Mouse (Mus musculus) intestine, postnatal 0 days (tissue): Measurements from ENCODE around the gene Ptpn6. TPM values are rescaled to one million over a fixed set of nuclear protein-coding genes. Genes with fewer than 3 reads are reported as not detected.

Experiments
- ATAC-seq: fragments of 200-750 bp; cut with Nextera tagmentation; 2 replicates; pipeline ENCODE4 v1.8.0; 2017; ENCODE audit warnings: mild to moderate bottlenecking, moderate TSS enrichment, moderate library complexity
- H3K27ac ChIP-seq: fragments of 300-500 bp; sonication (generic); 2 replicates; pipeline ENCODE4 v1.5.1; 2014; ENCODE audit warnings: mild to moderate bottlenecking, low read depth, low read length, moderate library complexity
- H3K27me3 ChIP-seq: fragments of 300-500 bp; sonication (generic); replicated peaks from 2 replicates; pipeline ENCODE4 v1.6.1; 2014; ENCODE audit warnings: low read length, mixed read lengths; ENCODE audit not compliant: control insufficient read depth, insufficient read depth
- H3K36me3 ChIP-seq: fragments of 300-500 bp; sonication (generic); 2 replicates; pipeline ENCODE4 v1.6.1; 2014; ENCODE audit warnings: mild to moderate bottlenecking, moderate library complexity; ENCODE audit not compliant: control insufficient read depth, insufficient read depth
- H3K4me1 ChIP-seq: fragments of 300-500 bp; sonication (generic); replicated peaks from 2 replicates; pipeline ENCODE4 v1.6.1; 2014; ENCODE audit warnings: antibody characterized with exemption, low read length, mixed read lengths; ENCODE audit not compliant: control insufficient read depth, insufficient read depth
- H3K4me2 ChIP-seq: fragments of 300-500 bp; sonication (generic); replicated peaks from 2 replicates; pipeline ENCODE4 v1.6.1; 2014; ENCODE audit warnings: low read depth, mild to moderate bottlenecking, moderate library complexity
- H3K4me3 ChIP-seq: fragments of 300-500 bp; sonication (generic); 2 replicates; pipeline ENCODE4 v1.5.1; 2014; ENCODE audit warnings: low read depth, low read length
- H3K9ac ChIP-seq: fragments of 300-500 bp; sonication (generic); 2 replicates; pipeline ENCODE4 v1.6.1; 2014; ENCODE audit warnings: mild to moderate bottlenecking, low read depth, low read length
- H3K9me3 ChIP-seq: fragments of 300-500 bp; sonication (generic); 2 replicates; pipeline ENCODE4 v1.6.1; 2016; ENCODE audit warnings: mixed run types; ENCODE audit not compliant: control insufficient read depth
- CTCF ChIP-seq: sonication (generic); IDR thresholded peaks from 2 replicates; pipeline ENCODE4 v1.5.1; 2016; ENCODE audit warnings: low read depth, mild to moderate bottlenecking, control low read depth, antibody characterized with exemption, moderate library complexity
- WGBS: fragments of 180-500 bp; shearing (Covaris S2); extraction: QIAGEN DNeasy Blood & Tissue Kit; methylation state at CpG from one replicate; pipeline ENCODE4 v1.1.7; 2014; 5-methylcytosine and 5-hydroxymethylcytosine counted together
- polyA plus RNA-seq: library from polyadenylated mRNA; unstranded; fragments of >200 nt; fragmentation: Nextera tagmentation; extraction: Ambion mirVana; gene quantifications from 2 replicates; pipeline ENCODE4 v1.2.1, GENCODE M21; 2015

Gene Ptpn6
- polyA plus RNA-seq, 1 experiment from 2014 or later = 17.4 TPM

DNA sequence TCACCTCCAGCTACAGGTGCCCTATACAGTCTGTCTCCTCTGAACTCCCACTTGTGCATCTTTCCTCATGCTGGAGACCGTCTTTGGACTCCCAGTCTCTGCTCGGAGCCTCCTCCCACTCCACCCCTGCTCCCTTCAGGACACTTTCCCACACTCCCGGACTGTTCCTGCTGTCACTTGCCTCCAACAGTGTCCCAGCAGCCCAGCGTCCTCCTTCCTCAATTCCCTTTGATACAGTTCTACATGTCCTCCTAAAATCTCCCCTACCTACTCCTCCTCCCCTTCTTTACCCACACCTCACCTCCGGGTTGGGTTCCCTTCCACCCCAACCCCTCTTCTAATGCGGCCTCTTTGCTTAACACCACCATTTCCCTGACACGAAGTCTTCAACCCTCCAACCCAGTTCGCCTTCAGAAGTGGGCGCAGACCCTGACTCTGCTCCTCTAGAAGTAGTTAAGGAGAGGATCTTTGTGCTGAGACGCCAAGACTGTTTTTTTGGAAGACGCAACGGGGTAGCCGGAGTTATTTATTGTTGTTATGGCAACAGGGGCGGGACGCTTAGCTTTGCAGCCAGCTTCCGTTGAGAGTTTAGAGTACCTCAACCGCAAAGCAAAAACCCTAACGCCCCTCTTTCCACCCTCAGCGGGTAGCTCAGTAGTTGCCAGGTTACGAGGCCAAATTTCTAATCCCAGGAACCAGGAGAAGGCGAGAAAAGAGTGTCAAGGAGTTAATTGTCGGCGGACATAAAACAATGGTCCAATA, 40.9 kb upstream of the Ptpn6 start, which contains the start of gene Lrrc23:
TSS of gene Lrrc23 (minus strand) at position 506 of the 762 bp plus-strand sequence.
- peak within 1 kb of the TSS; percentile 26; the same call in 1 of the 2 replicates for H3K9ac ChIP-seq
- peak within 1 kb of the TSS; percentile 22 for H3K4me3 ChIP-seq
- TF ChIP-seq CTCF = no peak
- ATAC-seq = no peak
- peak within 1 kb of the TSS; percentile 56 for H3K4me2 ChIP-seq
- H3K27me3 ChIP-seq = peaks cover 12% of the 10 kb centered on the region; the same call in 1 of the 2 replicates
- H3K9me3 ChIP-seq = no peaks in the 10 kb centered on the region
- no peaks in the 10 kb centered on the region for H3K4me1 ChIP-seq
- H3K36me3 ChIP-seq = no peaks in the 10 kb centered on the region
- 4% methylated on average over 23 of the region's 23 CpGs for WGBS
- no peak within 1 kb of the TSS for H3K27ac ChIP-seq

DNA sequence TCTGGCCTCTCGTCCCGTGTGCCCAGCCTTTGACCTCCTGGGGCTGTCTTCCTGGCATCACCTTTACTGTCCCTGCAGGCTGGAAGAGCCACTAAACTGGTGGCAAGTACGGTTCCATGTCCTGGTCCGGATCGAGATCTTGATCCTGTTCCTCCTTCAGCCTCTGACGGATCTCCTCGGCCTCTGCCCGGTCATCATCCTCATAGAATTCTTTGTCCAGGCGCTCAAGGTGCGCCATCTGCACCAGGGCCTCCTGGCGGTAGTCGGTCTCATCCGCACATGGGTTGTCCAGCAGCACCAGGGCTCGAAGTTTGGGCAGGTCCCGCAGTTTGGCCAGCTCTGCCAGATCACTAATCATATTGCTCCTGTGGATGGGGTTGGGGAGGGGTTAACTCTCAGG, 32.0 kb upstream of the Ptpn6 start:
- Histone ChIP-seq H3K9me3 (no peaks in the 10 kb centered on the region), H3K27ac (no peak overlapping the region), H3K4me1 (no peaks in the 10 kb centered on the region), H3K4me3 (no peak overlapping the region), H3K36me3 (no peaks in the 10 kb centered on the region), H3K27me3 (peaks cover 11% of the 10 kb centered on the region), H3K4me2 (no peak overlapping the region), H3K9ac (no peak overlapping the region)
- TF ChIP-seq CTCF = no peak
- ATAC-seq = no peak
- 82% methylated on average over 15 of the region's 15 CpGs for WGBS

DNA sequence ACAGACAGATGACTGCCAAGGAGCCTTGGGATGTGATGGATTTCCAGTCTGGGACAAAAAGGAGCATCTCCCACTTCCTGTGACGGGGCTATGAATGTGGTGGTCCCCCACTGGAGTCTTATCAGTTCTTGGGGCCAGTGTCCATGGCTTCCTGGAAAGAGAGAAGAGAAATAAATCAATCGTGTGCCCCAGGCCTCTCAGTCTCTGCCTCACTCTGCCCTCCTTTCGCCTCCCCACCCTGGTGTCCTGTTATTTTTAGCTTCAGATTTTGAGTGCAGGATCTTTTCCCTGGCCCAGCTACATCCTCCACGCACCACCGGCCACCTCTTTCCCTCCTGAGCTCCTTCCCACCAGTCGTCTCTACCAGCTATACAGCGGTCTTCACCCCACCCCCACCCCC, 31.5 kb upstream of the Ptpn6 start:
- Histone ChIP-seq H3K4me2 (peak overlapping the region; percentile 75; the same call in 1 of the 2 replicates), H3K9me3 (no peaks in the 10 kb centered on the region), H3K4me3 (peak overlapping the region; percentile 43; the same call in 1 of the 2 replicates), H3K27me3 (peaks cover 11% of the 10 kb centered on the region), H3K27ac (no peak overlapping the region), H3K4me1 (no peaks in the 10 kb centered on the region), H3K36me3 (no peaks in the 10 kb centered on the region), H3K9ac (peak overlapping the region; percentile 27; the same call in 1 of the 2 replicates)
- TF ChIP-seq CTCF = no peak
- ATAC-seq = no peak
- WGBS = 68% methylated on average over 7 of the region's 7 CpGs

- under 1% methylated on average over 52 of the region's 54 CpGs for WGBS
- Histone ChIP-seq H3K27ac (no peak within 1 kb of the TSS), H3K4me3 (peak within 1 kb of the TSS; percentile 43), H3K4me2 (peak within 1 kb of the TSS; percentile 75), H3K36me3 (no peaks in the 10 kb centered on the region), H3K4me1 (no peaks in the 10 kb centered on the region), H3K9ac (peak within 1 kb of the TSS; percentile 27; the same call in 1 of the 2 replicates), H3K9me3 (no peaks in the 10 kb centered on the region), H3K27me3 (peaks cover 11% of the 10 kb centered on the region)
- TF ChIP-seq CTCF = no peak
- peak; percentile 53 for ATAC-seq
Observed at GRCm38 (mm10) chr6:124769101-124769765, 30.7 kb upstream of the Ptpn6 start, which contains the start of gene Eno2. Gene Eno2, minus strand, starts transcription at chr6:124769673.

GRCm38 (mm10) chr6:124768704-124769044, 30.2 kb upstream of the Ptpn6 start:
- no peak for ATAC-seq
- Histone ChIP-seq H3K4me3 (peak overlapping the region; percentile 43), H3K36me3 (no peaks in the 10 kb centered on the region), H3K9me3 (no peaks in the 10 kb centered on the region), H3K4me1 (no peaks in the 10 kb centered on the region), H3K27me3 (peaks cover 11% of the 10 kb centered on the region), H3K4me2 (peak overlapping the region; percentile 75), H3K27ac (no peak overlapping the region), H3K9ac (no peak overlapping the region)
- TF ChIP-seq CTCF = no peak
- 9% methylated on average over 9 of the region's 9 CpGs for WGBS

GRCm38 (mm10) chr6:124767920-124768703, 29.6 kb upstream of the Ptpn6 start:
- Histone ChIP-seq H3K27me3 (peaks cover 11% of the 10 kb centered on the region), H3K4me3 (peak overlapping the region; percentile 43), H3K4me1 (no peaks in the 10 kb centered on the region), H3K9ac (no peak overlapping the region), H3K4me2 (peak overlapping the region; percentile 75), H3K9me3 (no peaks in the 10 kb centered on the region), H3K36me3 (no peaks in the 10 kb centered on the region), H3K27ac (no peak overlapping the region)
- 41% methylated on average over 19 of the region's 19 CpGs for WGBS
- no peak for TF ChIP-seq CTCF
- ATAC-seq = no peak
